Mouse (Mus musculus): ENCODE data around the gene Asb3. TPM values are rescaled to one million over a fixed set of nuclear protein-coding genes. Genes with fewer than 3 reads are reported as not detected.

The Asb3 gene
- polyA plus RNA-seq, 1 experiment from 2014 or later: 35.4 TPM

Other genes starting within 250 kb of the Asb3 start
- gene Acyp2, start 235.8 kb upstream of the Asb3 start, polyA plus RNA-seq (2014; fragmentation: Nextera tagmentation; extraction: Ambion mirVana): 35.8 and 40.0 TPM in 2 replicates
- 27.2 and 28.1 TPM in 2 replicates for gene Psme4, start 113.7 kb upstream of the Asb3 start, polyA plus RNA-seq (2014; fragmentation: Nextera tagmentation; extraction: Ambion mirVana)
- gene Gpr75, start 58 bp upstream of the Asb3 start, polyA plus RNA-seq (2014; fragmentation: Nextera tagmentation; extraction: Ambion mirVana): 9.5 TPM in 2 replicates
- gene Erlec1, start 68.9 kb downstream of the Asb3 start, polyA plus RNA-seq (2014; fragmentation: Nextera tagmentation; extraction: Ambion mirVana): 15.0 and 18.2 TPM in 2 replicates
- 33.4 and 35.6 TPM in 2 replicates for gene Chac2, start 100.9 kb downstream of the Asb3 start, polyA plus RNA-seq (2014; fragmentation: Nextera tagmentation; extraction: Ambion mirVana)

Data from neural tube, embryonic 14.5 days (tissue).